Mouse (Mus musculus): ENCODE data around the gene Olfr1497.
"Not testable (repeated sequence)": the region's sequence is repeated elsewhere in the genome, so short reads cannot be mapped to it uniquely, and the experiment has no call there.

Olfr1497 gene

GRCm38 (mm10) chr19:13798102-13798501, at the start of gene Olfr1497:
Olfr1497 (minus strand) TSS chr19:13798202.
- no peak for DNase-seq (ENCODE audit: low spot score)

GRCm38 (mm10) chr19:13830388-13830787, 32.4 kb upstream of the Olfr1497 start, which contains the start of gene Olfr1500:
Olfr1500 (minus strand) TSS chr19:13830488.
- no peak for DNase-seq (ENCODE audit: low spot score)

- DNase-seq (ENCODE audit: low spot score): no peak
These were observed 30.4 kb upstream of the Olfr1497 start for GRCm38 (mm10) chr19:13828447-13828846.

- no peak for DNase-seq (ENCODE audit: low spot score)
These were observed 22.8 kb upstream of the Olfr1497 start for GRCm38 (mm10) chr19:13820847-13821246.

- no peak for DNase-seq (ENCODE audit: low spot score)
These were observed 21.3 kb upstream of the Olfr1497 start, which contains the start of gene Olfr1499 for GRCm38 (mm10) chr19:13819347-13819746. Olfr1499 (minus strand) TSS chr19:13819447.

- no peak for DNase-seq (ENCODE audit: low spot score)
These were observed 20.8 kb upstream of the Olfr1497 start for GRCm38 (mm10) chr19:13818827-13819226.

- DNase-seq (ENCODE audit: low spot score): no peak
These were observed 14.8 kb upstream of the Olfr1497 start for GRCm38 (mm10) chr19:13812823-13813222.

GRCm38 (mm10) chr19:13805486-13805885, 7.5 kb upstream of the Olfr1497 start:
- not testable (repeated sequence) for DNase-seq (ENCODE audit: low spot score)

GRCm38 (mm10) chr19:13777578-13777977, 20.4 kb downstream of the Olfr1497 start, which contains the start of gene Olfr1496:
Olfr1496 (plus strand) TSS chr19:13777878.
- DNase-seq (ENCODE audit: low spot score): no peak

- no peak for DNase-seq (ENCODE audit: low spot score)
These were observed 29.3 kb downstream of the Olfr1497 start for GRCm38 (mm10) chr19:13768565-13769276.

GRCm38 (mm10) chr19:13764306-13764705, 33.7 kb downstream of the Olfr1497 start, which contains the start of gene Olfr1495:
Olfr1495 (plus strand) TSS chr19:13764606.
- DNase-seq (ENCODE audit: low spot score): no peak

GRCm38 (mm10) chr19:13749366-13749765, 48.6 kb downstream of the Olfr1497 start:
- no peak for DNase-seq (ENCODE audit: low spot score)
